8 mouse cellular contexts compared by ENCODE assay signal in genomic region chr14:52118823-52119608, GRCm38 (mm10). TPM values are rescaled to one million over a fixed set of nuclear protein-coding genes. Genes with fewer than 3 reads are reported as not detected.
DNase-seq lines count a peak whose midpoint lies in the region; ATAC-seq and TF ChIP-seq lines count a peak whose summit lies in the region.

No protein-coding gene starts in this region.

- no peak for TF ChIP-seq EP300 in lung, postnatal 0 days (IDR thresholded peaks at IDR 0.05)

- DNase-seq in MN1 (ENCODE audit: low spot score), result peak; percentile 68
- DNase-seq in cerebellum, adult 2 months, result peak; percentile 70 to 75
- peak; percentile 75 for DNase-seq in hindbrain, embryonic 11.5 days (ENCODE audit: low spot score)
- peak; percentile 52 to 65 for DNase-seq in layer of hippocampus, postnatal 10 days (ENCODE audit: low spot score in 2 of 2)
- peak; percentile 74 for DNase-seq in lung, postnatal 0 days (ENCODE audit: low spot score)
- DNase-seq in ovary, adult 18-20 months (ENCODE audit: low spot score), result peak; percentile 15
- DNase-seq in urinary bladder, postnatal 14 days (ENCODE audit: low spot score), result peak; percentile 66

- peak overlapping the region; percentile 95 for H3K4me2 ChIP-seq in forebrain, embryonic 15.5 days (replicated peaks)
- peak overlapping the region; percentile 95 for H3K4me2 ChIP-seq in hindbrain, embryonic 11.5 days (replicated peaks; ENCODE audit: low read depth, low read length)
- peak overlapping the region; percentile 94 for H3K4me2 ChIP-seq in lung, postnatal 0 days (replicated peaks; ENCODE audit: low read depth, low read length)

- peak; percentile 20; the same call in 1 of the 2 replicates for TF ChIP-seq CTCF in cerebellum, adult 2 months (IDR thresholded peaks at IDR 0.05; ENCODE audit: borderline replicate concordance, insufficient read depth, low read depth, low read length)
- peak; percentile 33 for TF ChIP-seq CTCF in lung, postnatal 0 days (IDR thresholded peaks at IDR 0.05)

- no peaks in the 10 kb centered on the region for H3K9me3 ChIP-seq in forebrain, embryonic 15.5 days
- no peaks in the 10 kb centered on the region for H3K9me3 ChIP-seq in hindbrain, embryonic 11.5 days (ENCODE audit: control insufficient read depth, low read length)
- no peaks in the 10 kb centered on the region for H3K9me3 ChIP-seq in lung, postnatal 0 days (ENCODE audit: low read length)

- ATAC-seq in forebrain, embryonic 15.5 days (replicated peaks), result peak; percentile 88
- ATAC-seq in hindbrain, embryonic 11.5 days (ENCODE audit: low FRiP score), result peak; percentile 85
- peak; percentile 91 for ATAC-seq in lung, postnatal 0 days

- 2% methylated on average over 38 of the region's 38 CpGs for WGBS in cerebellum, adult 2 months
- WGBS in forebrain, embryonic 15.5 days, result under 1% methylated on average over 38 of the region's 38 CpGs
- 2% methylated on average over 38 of the region's 38 CpGs for WGBS in hindbrain, embryonic 11.5 days
- 3% methylated on average over 37 of the region's 38 CpGs for WGBS in lung, postnatal 0 days

- H3K4me1 ChIP-seq in cerebellum, adult 2 months (ENCODE audit: control insufficient read depth, insufficient read depth, low read length), result no peaks in the 10 kb centered on the region; the same call in 1 of the 2 replicates
- H3K4me1 ChIP-seq in forebrain, embryonic 15.5 days, result peaks cover 7% of the 10 kb centered on the region
- no peaks in the 10 kb centered on the region for H3K4me1 ChIP-seq in hindbrain, embryonic 11.5 days (replicated peaks; ENCODE audit: control insufficient read depth, insufficient read depth, low read length)
- no peaks in the 10 kb centered on the region for H3K4me1 ChIP-seq in lung, postnatal 0 days (ENCODE audit: insufficient read depth, low read depth, low read length)

- TF ChIP-seq POLR2A in cerebellum, adult 2 months (IDR thresholded peaks at IDR 0.05; ENCODE audit: borderline replicate concordance, insufficient read depth, low read length), result peak; percentile 49; the same call in 1 of the 2 replicates

- H3K36me3 ChIP-seq in forebrain, embryonic 15.5 days, result no peaks in the 10 kb centered on the region
- H3K36me3 ChIP-seq in hindbrain, embryonic 11.5 days (ENCODE audit: control insufficient read depth, insufficient read depth, low read length), result no peaks in the 10 kb centered on the region
- no peaks in the 10 kb centered on the region for H3K36me3 ChIP-seq in lung, postnatal 0 days (ENCODE audit: insufficient read depth, low read length)

- peak overlapping the region; percentile 74 for H3K9ac ChIP-seq in forebrain, embryonic 15.5 days (replicated peaks)
- H3K9ac ChIP-seq in hindbrain, embryonic 11.5 days (ENCODE audit: low read depth, low read length), result peak overlapping the region; percentile 75
- peak overlapping the region; percentile 39 for H3K9ac ChIP-seq in lung, postnatal 0 days (replicated peaks; ENCODE audit: low read depth)

- H3K27me3 ChIP-seq in cerebellum, adult 2 months (ENCODE audit: control insufficient read depth, insufficient read depth, low read length), result no peaks in the 10 kb centered on the region
- no peaks in the 10 kb centered on the region for H3K27me3 ChIP-seq in forebrain, embryonic 15.5 days
- no peaks in the 10 kb centered on the region for H3K27me3 ChIP-seq in hindbrain, embryonic 11.5 days (ENCODE audit: control insufficient read depth, insufficient read depth, low read length)
- no peaks in the 10 kb centered on the region for H3K27me3 ChIP-seq in lung, postnatal 0 days (replicated peaks; ENCODE audit: insufficient read depth, low read length)

- H3K4me3 ChIP-seq in cerebellum, adult 2 months (replicated peaks; ENCODE audit: insufficient read depth, low read depth, low read length), result peak overlapping the region; percentile 57
- H3K4me3 ChIP-seq in forebrain, embryonic 15.5 days, result peak overlapping the region; percentile 56
- H3K4me3 ChIP-seq in hindbrain, embryonic 11.5 days (ENCODE audit: low read depth, low read length), result peak overlapping the region; percentile 54
- peak overlapping the region; percentile 53 for H3K4me3 ChIP-seq in lung, postnatal 0 days (ENCODE audit: low read depth, low read length)

- H3K27ac ChIP-seq in cerebellum, adult 2 months (ENCODE audit: insufficient read depth, low read length), result peak overlapping the region; percentile 1; the same call in 1 of the 2 replicates
- peak overlapping the region; percentile 85 for H3K27ac ChIP-seq in forebrain, embryonic 15.5 days (replicated peaks)
- H3K27ac ChIP-seq in hindbrain, embryonic 11.5 days (ENCODE audit: low read depth, low read length), result peak overlapping the region; percentile 69
- peak overlapping the region; percentile 73 for H3K27ac ChIP-seq in lung, postnatal 0 days (ENCODE audit: low read length)

RNA-seq across cellular contexts. Expression of gene Rpgrip1, which starts 8.5 kb away (rescaled TPM):
- polyA plus RNA-seq in cerebellum, adult 2 months (2012; rRNA removed), result 1.1 and 1.2 TPM in 2 replicates
- polyA plus RNA-seq in forebrain, embryonic 15.5 days (2015; fragmentation: Nextera tagmentation; extraction: Ambion mirVana), result 61.9 and 71.1 TPM in 2 replicates
- 68.4 and 86.9 TPM in 2 replicates for polyA plus RNA-seq in hindbrain, embryonic 11.5 days (2014; fragmentation: Nextera tagmentation; extraction: Ambion mirVana)
- total RNA-seq in layer of hippocampus, postnatal 10 days (2021), result 1 to 10 TPM; 1.8 to 3.3 TPM
- polyA plus RNA-seq in lung, postnatal 0 days (2015; fragmentation: Nextera tagmentation; extraction: Ambion mirVana), result 31.4 and 38.4 TPM in 2 replicates

RNA-seq across cellular contexts. Expression of gene Hnrnpc, which starts 15.2 kb away (rescaled TPM):
- 254 and 281 TPM in 2 replicates for polyA plus RNA-seq in cerebellum, adult 2 months (2012; rRNA removed)
- polyA plus RNA-seq in forebrain, embryonic 15.5 days (2015; fragmentation: Nextera tagmentation; extraction: Ambion mirVana), result 710 and 729 TPM in 2 replicates
- polyA plus RNA-seq in hindbrain, embryonic 11.5 days (2014; fragmentation: Nextera tagmentation; extraction: Ambion mirVana), result 962 and 981 TPM in 2 replicates
- total RNA-seq in layer of hippocampus, postnatal 10 days (2021), result 100 to 1,000 TPM; 213 to 215 TPM
- 170 and 210 TPM in 2 replicates for polyA plus RNA-seq in lung, postnatal 0 days (2015; fragmentation: Nextera tagmentation; extraction: Ambion mirVana)

Comparison
In these comparisons a context has a peak if more than half of its experiments do, and no peak if none do; other contexts are left out.
1. Peak in every context shown above with its lines: DNase-seq, ATAC-seq, H3K4me3 ChIP-seq and H3K27ac ChIP-seq.
2. DNase-seq: peak in every context shown above with its lines; median percentile 75 in hindbrain, embryonic 11.5 days; 74 in lung, postnatal 0 days; 72 in cerebellum, adult 2 months; 68 in MN1; 66 in urinary bladder, postnatal 14 days; 58 in layer of hippocampus, postnatal 10 days; 15 in ovary, adult 18-20 months.
3. H3K27ac ChIP-seq: peak in every context shown above with its lines; median percentile 85 in forebrain, embryonic 15.5 days; 73 in lung, postnatal 0 days; 69 in hindbrain, embryonic 11.5 days; 1 in cerebellum, adult 2 months.
4. RNA of gene Rpgrip1, which starts 8.5 kb away (polyA plus RNA-seq): 68.4 to 86.9 TPM in hindbrain, embryonic 11.5 days, 61.9 to 71.1 TPM in forebrain, embryonic 15.5 days and 31.4 to 38.4 TPM in lung, postnatal 0 days; 1.1 to 1.2 TPM in cerebellum, adult 2 months; every median in the first group is over 10 times any median in the second.